Mouse (Mus musculus): ENCODE measurements around the gene Gimap9.

The Gimap9 gene

GRCm38 (mm10) chr6:48692962-48693361 lies 17.0 kb downstream of the Gimap9 start:
- DNase-seq (ENCODE audit: low read depth): no peak

GRCm38 (mm10) chr6:48696830-48697554 lies 21.1 kb downstream of the Gimap9 start:
- DNase-seq (ENCODE audit: low read depth): no peak

- no peak for DNase-seq (ENCODE audit: low read depth)
Observed at GRCm38 (mm10) chr6:48697555-48697930, 21.6 kb downstream of the Gimap9 start.

- DNase-seq (ENCODE audit: low read depth): no peak
Observed at GRCm38 (mm10) chr6:48698066-48698856, 22.3 kb downstream of the Gimap9 start.

- no peak for DNase-seq (ENCODE audit: low read depth)
Observed at GRCm38 (mm10) chr6:48698888-48699287, 23.0 kb downstream of the Gimap9 start.

GRCm38 (mm10) chr6:48700251-48701075 lies 24.5 kb downstream of the Gimap9 start:
- no peak for DNase-seq (ENCODE audit: low read depth)

- no peak for DNase-seq (ENCODE audit: low read depth)
Observed at GRCm38 (mm10) chr6:48702146-48702545, 26.2 kb downstream of the Gimap9 start.

- DNase-seq (ENCODE audit: low read depth): no peak
Observed at GRCm38 (mm10) chr6:48702601-48703000, 26.7 kb downstream of the Gimap9 start.

GRCm38 (mm10) chr6:48704146-48704545 lies 28.2 kb downstream of the Gimap9 start:
- DNase-seq (ENCODE audit: low read depth): no peak

- DNase-seq (ENCODE audit: low read depth): no peak
Observed at GRCm38 (mm10) chr6:48706130-48706529, 30.2 kb downstream of the Gimap9 start.

- no peak for DNase-seq (ENCODE audit: low read depth)
Observed at GRCm38 (mm10) chr6:48718455-48718854, 42.5 kb downstream of the Gimap9 start, which contains the start of the genes Gm28053 and Gimap7. Gm28053 (plus strand) TSS chr6:48718607. Gimap7 (plus strand) TSS chr6:48718621.

GRCm38 (mm10) chr6:48720326-48720725 lies 44.4 kb downstream of the Gimap9 start:
- no peak for DNase-seq (ENCODE audit: low read depth)

- DNase-seq (ENCODE audit: low read depth): no peak
Observed at GRCm38 (mm10) chr6:48723468-48723867, 47.5 kb downstream of the Gimap9 start.

- no peak for DNase-seq (ENCODE audit: low read depth)
Observed at GRCm38 (mm10) chr6:48725476-48725875, 49.5 kb downstream of the Gimap9 start.

- DNase-seq (ENCODE audit: low read depth): no peak
Observed at GRCm38 (mm10) chr6:48727761-48728160, 51.8 kb downstream of the Gimap9 start.
